Mouse (Mus musculus) MEL (cell line): ENCODE measurements around the gene Naa38. TPM values are rescaled to one million over a fixed set of nuclear protein-coding genes. Genes with fewer than 3 reads are reported as not detected.

Experiments used
- DNase-seq: peaks from one replicate; pipeline ENCODE4 v3.0.0; 2011; ENCODE audit warnings: low read depth, low spot score
- H3K27ac ChIP-seq: 2 replicates; pipeline ENCODE4 v1.5.1; 2012; ENCODE audit warnings: low read depth, mild to moderate bottlenecking, control low read depth, low read length, moderate library complexity; ENCODE audit not compliant: control insufficient read depth
- H3K27me3 ChIP-seq, 2 experiments: fragments of 150-350 bp in 1 of 2; sonication (generic) in 1 of 2; 2 replicates each; pipeline ENCODE4 v1.6.1; 2012; ENCODE audit warnings: low read length in 2 of 2, mild to moderate bottlenecking in 2 of 2, improper control_type of control experiment in 1 of 2, moderate library complexity in 1 of 2; ENCODE audit not compliant: insufficient read depth in 2 of 2, control insufficient read depth in 1 of 2
- H3K36me3 ChIP-seq, 2 experiments: 2 replicates each; pipeline ENCODE4 v1.6.1; 2012 to 2014; ENCODE audit warnings: low read length in 2 of 2, improper control_type of control experiment in 1 of 2, inconsistent platforms in 1 of 2, mild to moderate bottlenecking in 1 of 2; ENCODE audit not compliant: insufficient read depth in 2 of 2, control insufficient read depth in 1 of 2
- H3K4me1 ChIP-seq, 2 experiments: fragments of 150-350 bp in 1 of 2; sonication (generic) in 1 of 2; 2 replicates each; pipeline ENCODE4 v1.6.1; 2012; ENCODE audit warnings: low read length in 2 of 2, improper control_type of control experiment in 1 of 2, mild to moderate bottlenecking in 1 of 2; ENCODE audit not compliant: insufficient read depth in 2 of 2, control insufficient read depth in 1 of 2
- H3K4me3 ChIP-seq, 2 experiments: fragments of 150-350 bp in 1 of 2; sonication (generic) in 1 of 2; 2 replicates each; pipeline ENCODE4 v1.5.1; 2012; ENCODE audit warnings: low read depth in 2 of 2, low read length in 2 of 2, mild to moderate bottlenecking in 2 of 2, moderate library complexity in 2 of 2, control low read depth in 1 of 2, improper control_type of control experiment in 1 of 2; ENCODE audit not compliant: control insufficient read depth in 1 of 2, insufficient read depth in 1 of 2
- H3K79me2 ChIP-seq: 2 replicates; pipeline ENCODE4 v1.6.1; 2012; ENCODE audit warnings: mild to moderate bottlenecking, low read length, moderate library complexity; ENCODE audit not compliant: control insufficient read depth, poor library complexity, insufficient read depth
- H3K9ac ChIP-seq: 2 replicates; pipeline ENCODE4 v1.6.1; 2012; ENCODE audit warnings: low read depth, mild to moderate bottlenecking, control low read depth, low read length, moderate library complexity; ENCODE audit not compliant: control insufficient read depth, poor library complexity, severe bottlenecking
- H3K9me3 ChIP-seq: fragments of 150-350 bp; sonication (generic); replicated peaks from 2 replicates; pipeline ENCODE4 v1.6.1; 2012; ENCODE audit warnings: mild to moderate bottlenecking, low read length, improper control_type of control experiment, moderate library complexity; ENCODE audit not compliant: insufficient read depth
- BHLHE40 ChIP-seq: IDR thresholded peaks from 2 replicates; pipeline ENCODE4 v1.6.1; 2012; ENCODE audit warnings: low read depth, mild to moderate bottlenecking, inconsistent platforms, low read length, improper control_type of control experiment, borderline replicate concordance
- CHD2 ChIP-seq: IDR thresholded peaks from 2 replicates; pipeline ENCODE4 v1.6.1; 2011; ENCODE audit warnings: low read length, improper control_type of control experiment
- E2F4 ChIP-seq: IDR thresholded peaks from 2 replicates; pipeline ENCODE4 v1.6.1; 2011; ENCODE audit warnings: low read depth, low read length, improper control_type of control experiment, borderline replicate concordance
- EP300 ChIP-seq, 2 experiments: IDR thresholded peaks; 2 replicates each; pipeline ENCODE4 v1.6.1; 2011; ENCODE audit warnings: improper control_type of control experiment in 2 of 2, low read length in 2 of 2, low read depth in 1 of 2, mild to moderate bottlenecking in 1 of 2
- GATA1 ChIP-seq: IDR thresholded peaks from 2 replicates; pipeline ENCODE4 v1.6.1; 2011; ENCODE audit warnings: low read depth, low read length, improper control_type of control experiment
- JUND ChIP-seq: IDR thresholded peaks from 2 replicates; pipeline ENCODE4 v1.6.1; 2011; ENCODE audit warnings: low read depth, mild to moderate bottlenecking, improper control_type of control experiment, low read length
- KAT2A ChIP-seq: conservative IDR thresholded peaks from 2 replicates; pipeline ENCODE4 v1.6.1; 2012; ENCODE audit warnings: low read depth, low read length, improper control_type of control experiment, inconsistent platforms
- MAFK ChIP-seq: IDR thresholded peaks from 2 replicates; pipeline ENCODE4 v1.6.1; 2011; ENCODE audit warnings: low read depth, mild to moderate bottlenecking, low read length, improper control_type of control experiment, borderline replicate concordance
- MAZ ChIP-seq: IDR thresholded peaks from 2 replicates; pipeline ENCODE4 v1.6.1; 2012; ENCODE audit warnings: low read depth, mild to moderate bottlenecking, inconsistent platforms, low read length, improper control_type of control experiment
- MXI1 ChIP-seq: IDR thresholded peaks from 2 replicates; pipeline ENCODE4 v1.6.1; 2011; ENCODE audit warnings: mild to moderate bottlenecking, low read depth, low read length, improper control_type of control experiment
- MYB ChIP-seq: IDR thresholded peaks from 2 replicates; pipeline ENCODE4 v1.6.1; 2011; ENCODE audit warnings: mild to moderate bottlenecking, low read depth, low read length, improper control_type of control experiment
- POLR2AphosphoS5 ChIP-seq: IDR thresholded peaks from 2 replicates; pipeline ENCODE4 v1.6.1; 2012; ENCODE audit warnings: low read depth, borderline replicate concordance, mild to moderate bottlenecking, inconsistent platforms, low read length, moderate library complexity, mixed read lengths
- RAD21 ChIP-seq: IDR thresholded peaks from 2 replicates; pipeline ENCODE4 v1.6.1; 2011; ENCODE audit warnings: mild to moderate bottlenecking, low read depth, low read length, improper control_type of control experiment
- TAL1 ChIP-seq: IDR thresholded peaks from 2 replicates; pipeline ENCODE4 v1.6.1; 2012; ENCODE audit warnings: mild to moderate bottlenecking, inconsistent platforms, low read length, moderate library complexity, mixed read lengths
- TCF12 ChIP-seq: IDR thresholded peaks from 2 replicates; pipeline ENCODE4 v1.6.1; 2014; ENCODE audit warnings: low read depth, mild to moderate bottlenecking, inconsistent platforms, low read length, improper control_type of control experiment, moderate library complexity
- USF2 ChIP-seq, 2 experiments: IDR thresholded peaks; 2 replicates each; pipeline ENCODE4 v1.6.1; 2011 to 2012; ENCODE audit warnings: improper control_type of control experiment in 2 of 2, low read length in 2 of 2, borderline replicate concordance in 1 of 2, inconsistent platforms in 1 of 2, low read depth in 1 of 2, mild to moderate bottlenecking in 1 of 2; ENCODE audit not compliant: insufficient read depth in 1 of 2
- ZMIZ1 ChIP-seq: IDR thresholded peaks from 2 replicates; pipeline ENCODE4 v1.6.1; 2012; ENCODE audit warnings: low read depth, mild to moderate bottlenecking, inconsistent platforms, low read length, improper control_type of control experiment, moderate library complexity
- polyA plus RNA-seq, 2 experiments: library from polyadenylated mRNA; stranded (reverse) in 1 of 2; unstranded in 1 of 2; fragments of >175 nt in 1 of 2; fragments of >200 nt in 1 of 2; gene quantifications; 2 replicates each; pipeline versions ENCODE4 v1.2.1 to v1.2.4; 2012; ENCODE audit warnings: low replicate concordance in 2 of 2, low read depth in 1 of 2; ENCODE audit not compliant: insufficient read length in 2 of 2, insufficient read depth in 1 of 2, missing spikeins in 1 of 2
- total RNA-seq: library from RNA; depleted of rRNA; stranded (reverse); fragments of 300-350 nt; gene quantifications from 2 replicates; pipeline ENCODE4 v1.2.3, GENCODE M21; 2012

Gene Naa38
- total and polyA plus RNA-seq, 3 experiments, result 173 to 190 TPM; not detected in 1

DNA sequence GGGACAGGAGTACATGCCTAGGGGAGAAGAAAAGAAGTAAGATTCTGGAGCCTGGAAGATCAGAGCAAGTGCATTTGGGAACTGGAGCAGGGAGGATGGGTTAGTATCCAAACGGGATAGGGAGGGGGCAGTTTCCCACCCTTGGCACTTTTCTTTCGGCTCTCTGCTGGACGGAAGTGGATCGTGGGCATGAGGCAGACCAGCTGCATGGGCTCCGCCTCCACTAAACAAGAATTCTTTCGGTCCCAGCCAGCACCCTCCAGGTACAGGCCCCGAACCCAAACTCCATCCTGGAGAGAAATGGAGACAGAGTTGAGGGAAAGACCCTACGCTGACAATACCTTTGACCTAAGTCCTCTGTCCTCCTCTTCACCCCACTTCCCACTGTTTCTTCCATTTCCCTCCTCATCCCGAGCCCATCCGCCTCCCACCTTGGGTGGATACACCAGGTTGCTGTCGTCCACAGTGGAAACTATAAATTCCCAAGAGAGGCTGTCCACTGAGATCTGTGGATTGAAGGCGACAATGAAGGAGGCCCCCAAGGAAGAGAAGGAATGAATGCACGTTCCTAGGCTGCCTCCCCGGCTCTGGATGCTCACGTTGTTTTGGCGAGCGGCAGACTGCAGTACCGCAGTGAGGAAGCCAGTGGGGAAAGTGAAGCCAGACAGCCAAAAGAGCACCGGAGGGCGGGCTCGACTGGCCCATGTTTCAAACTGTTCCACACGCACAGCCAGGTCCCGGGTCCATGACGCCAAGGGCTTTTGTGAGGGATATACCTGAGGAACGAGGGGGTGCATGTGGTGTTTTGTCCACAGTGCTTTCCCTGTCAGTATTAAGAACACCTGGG lies 26.1 kb downstream of the Naa38 start:
- Histone ChIP-seq H3K4me1 (peaks cover 3 to 26% of the 10 kb centered on the region in 2 experiments), H3K36me3 (peaks cover 0 to 9% of the 10 kb centered on the region in 2 experiments; a peak in 2 of 4 replicates), H3K9me3 (no peaks in the 10 kb centered on the region), H3K9ac (no peak overlapping the region), H3K27me3 (peaks cover 0 to 1% of the 10 kb centered on the region in 2 experiments; a peak in 1 of 4 replicates), H3K4me3 (no peak overlapping the region), H3K79me2 (no peaks in the 10 kb centered on the region; the same call in 1 of the 2 replicates), H3K27ac (no peak overlapping the region)
- DNase-seq, result no peak
- TF ChIP-seq CHD2, result no peak
- no peak for TF ChIP-seq ZMIZ1
- no peak for TF ChIP-seq EP300 (IDR thresholded peaks at IDR 0.05; ENCODE audit: low read depth in 1 of 2, low read length in 2 of 2)
- no peak for TF ChIP-seq MXI1
- TF ChIP-seq POLR2AphosphoS5, result no peak
- TF ChIP-seq MAFK, result no peak
- TF ChIP-seq USF2 (IDR thresholded peaks at IDR 0.05; ENCODE audit: borderline replicate concordance in 1 of 2, insufficient read depth in 1 of 2, low read depth in 1 of 2, low read length in 2 of 2), result no peak
- TF ChIP-seq MYB, result no peak
- TF ChIP-seq GATA1, result no peak
- no peak for TF ChIP-seq BHLHE40
- TF ChIP-seq KAT2A, result no peak
- TF ChIP-seq TAL1, result no peak
- no peak for TF ChIP-seq RAD21
- no peak for TF ChIP-seq JUND
- TF ChIP-seq, all 39 proteins: peak for 0

DNA sequence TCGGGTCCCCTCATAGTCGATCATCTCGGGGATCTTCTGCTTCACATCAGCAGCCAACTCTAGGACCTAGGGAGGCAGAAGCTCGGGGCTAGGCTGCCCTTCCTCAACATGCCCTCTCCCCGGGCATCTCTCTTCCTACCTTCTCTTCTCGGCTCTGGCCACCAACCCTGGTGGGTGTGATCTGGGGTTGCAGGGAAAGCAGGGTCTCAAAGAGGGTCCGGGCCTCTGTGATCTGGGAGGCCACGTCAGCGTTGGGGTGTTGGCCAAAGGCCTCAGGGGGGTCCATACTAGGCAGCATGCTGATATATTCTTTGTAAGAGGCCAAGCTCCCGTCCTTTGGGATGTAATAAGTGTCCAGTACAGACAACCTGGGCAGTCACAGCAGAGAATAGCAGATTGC lies 27.6 kb downstream of the Naa38 start:
- no peak overlapping the region for H3K4me3 ChIP-seq
- no peak overlapping the region for H3K27ac ChIP-seq
- peaks cover 3 to 21% of the 10 kb centered on the region in 2 experiments for H3K4me1 ChIP-seq
- TF ChIP-seq GATA1 (no peak), TCF12 (no peak), RAD21 (no peak), BHLHE40 (no peak), MAZ (no peak), POLR2AphosphoS5 (no peak), E2F4 (no peak)
- no peak for DNase-seq
- H3K9ac ChIP-seq, result no peak overlapping the region
- peaks cover 0 to 1% of the 10 kb centered on the region in 2 experiments; a peak in 1 of 4 replicates for H3K27me3 ChIP-seq
- peaks cover 0 to 9% of the 10 kb centered on the region in 2 experiments; a peak in 2 of 4 replicates for H3K36me3 ChIP-seq
- H3K79me2 ChIP-seq, result no peaks in the 10 kb centered on the region; the same call in 1 of the 2 replicates
- H3K9me3 ChIP-seq, result no peaks in the 10 kb centered on the region
